Comparison of ENCODE assay signal across 9 mouse cellular contexts in genomic region chr9:109058006-109058765, GRCm38 (mm10). TPM values are rescaled to one million over a fixed set of nuclear protein-coding genes. Genes with fewer than 3 reads are reported as not detected.
DNase-seq lines count a peak whose midpoint lies in the region; ATAC-seq and TF ChIP-seq lines count a peak whose summit lies in the region.
"Had no signal": no experiment of that assay in that cellular context is flagged by ENCODE, and none has a peak within 500 bp of the region (broad histone marks: within the 10 kb centered on the region; RNA-seq: fewer than 3 reads in every experiment).

No protein-coding gene starts in this region.

- H3K27ac ChIP-seq in heart, embryonic 13.5 days (replicated peaks), result peak overlapping the region; percentile 85; the same call in 1 of the 2 replicates
- peak overlapping the region; percentile 73 for H3K27ac ChIP-seq in thymus, adult 2 months (ENCODE audit: control insufficient read depth, insufficient read depth, low read length)
- 0 out of 2 replicates have a peak overlapping the region, but pooled peaks have one; percentile 84 for H3K27ac ChIP-seq in limb, embryonic 10.5 days
- peak overlapping the region; percentile 93 for H3K27ac ChIP-seq in stomach, postnatal 0 days (replicated peaks)

- intact Hi-C loops in heart, postnatal 25 days (cut with DNase I), result loop anchor here (2.0 kb wide), 1 partner anchor 19 kb away; the partner anchor contains the start of gene Shisa5

- H3K9me3 ChIP-seq in heart, embryonic 13.5 days, result no peaks in the 10 kb centered on the region
- no peaks in the 10 kb centered on the region for H3K9me3 ChIP-seq in limb, embryonic 10.5 days (replicated peaks)
- no peaks in the 10 kb centered on the region for H3K9me3 ChIP-seq in stomach, postnatal 0 days (ENCODE audit: control insufficient read depth, low read length)

- peak overlapping the region; percentile 70 for H3K4me2 ChIP-seq in heart, embryonic 13.5 days
- H3K4me2 ChIP-seq in stomach, postnatal 0 days (replicated peaks; ENCODE audit: low read depth), result peak overlapping the region; percentile 50

- no peak for TF ChIP-seq CTCF in thymus, adult 2 months (IDR thresholded peaks at IDR 0.05; ENCODE audit: borderline replicate concordance, control insufficient read depth, extremely low read depth, insufficient read depth, low read length, poor library complexity)
- TF ChIP-seq CTCF in stomach, postnatal 0 days (IDR thresholded peaks at IDR 0.05; ENCODE audit: low read depth), result no peak

- no peaks in the 10 kb centered on the region for H3K27me3 ChIP-seq in heart, embryonic 13.5 days (replicated peaks)
- H3K27me3 ChIP-seq in thymus, adult 2 months (ENCODE audit: control insufficient read depth, insufficient read depth, low read length), result no peaks in the 10 kb centered on the region
- no peaks in the 10 kb centered on the region for H3K27me3 ChIP-seq in limb, embryonic 10.5 days (ENCODE audit: low read depth, poor library complexity, severe bottlenecking)
- no peaks in the 10 kb centered on the region for H3K27me3 ChIP-seq in stomach, postnatal 0 days (ENCODE audit: control insufficient read depth, insufficient read depth, low read length)
- H3K27me3 ChIP-seq: Patski had no signal

- peak overlapping the region; percentile 77 for H3K9ac ChIP-seq in heart, embryonic 13.5 days
- H3K9ac ChIP-seq in stomach, postnatal 0 days (ENCODE audit: low read length), result peak overlapping the region; percentile 65

- peaks cover 34% of the 10 kb centered on the region for H3K4me1 ChIP-seq in heart, embryonic 13.5 days
- H3K4me1 ChIP-seq in thymus, adult 2 months (replicated peaks; ENCODE audit: control insufficient read depth, insufficient read depth, low read length), result peaks cover 52% of the 10 kb centered on the region
- H3K4me1 ChIP-seq in limb, embryonic 10.5 days, result peaks cover 32% of the 10 kb centered on the region
- 0 out of 2 replicates have a peak, but pooled peaks cover 6% of the 10 kb centered on the region for H3K4me1 ChIP-seq in stomach, postnatal 0 days (replicated peaks; ENCODE audit: control insufficient read depth, insufficient read depth)

- ATAC-seq in heart, embryonic 13.5 days (ENCODE audit: extremely low read depth, insufficient number of reproducible peaks, low FRiP score, low TSS enrichment), result no peak
- ATAC-seq in stomach, postnatal 0 days (ENCODE audit: low FRiP score, low TSS enrichment), result no peak

- peaks cover 62% of the 10 kb centered on the region for H3K36me3 ChIP-seq in heart, embryonic 13.5 days
- H3K36me3 ChIP-seq in thymus, adult 2 months (ENCODE audit: control insufficient read depth, insufficient read depth, low read length), result peaks cover 20% of the 10 kb centered on the region; the same call in 1 of the 2 replicates
- H3K36me3 ChIP-seq in limb, embryonic 10.5 days, result peaks cover 75% of the 10 kb centered on the region
- peaks cover 19% of the 10 kb centered on the region for H3K36me3 ChIP-seq in stomach, postnatal 0 days (ENCODE audit: control insufficient read depth, insufficient read depth, low read length)

- no peak for TF ChIP-seq EP300 in stomach, postnatal 0 days (optimal IDR thresholded peaks at IDR 0.05)

- 87% methylated on average over 19 of the region's 19 CpGs for WGBS in heart, embryonic 13.5 days
- 77% methylated on average over 19 of the region's 19 CpGs for WGBS in thymus, adult 2 months
- WGBS in limb, embryonic 10.5 days, result 93% methylated on average over 19 of the region's 19 CpGs
- WGBS in stomach, postnatal 0 days, result 88% methylated on average over 19 of the region's 19 CpGs

- H3K4me3 ChIP-seq in heart, embryonic 13.5 days, result peak overlapping the region; percentile 47
- peak overlapping the region; percentile 53 for H3K4me3 ChIP-seq in thymus, adult 2 months (ENCODE audit: control insufficient read depth, insufficient read depth, low read length)
- H3K4me3 ChIP-seq in limb, embryonic 10.5 days, result 0 out of 2 replicates have a peak overlapping the region, but pooled peaks have one; percentile 39
- peak overlapping the region; percentile 42 for H3K4me3 ChIP-seq in stomach, postnatal 0 days (ENCODE audit: low read depth, low read length)

- no peak for DNase-seq in heart, postnatal 25 days (ENCODE audit: low spot score)
- DNase-seq in thymus, adult 2 months, result no peak
- DNase-seq in thymus, postnatal 0 days (ENCODE audit: low spot score), result no peak
- DNase-seq in limb, embryonic 10.5 days (ENCODE audit: low spot score), result no peak
- no peak for DNase-seq in stomach, postnatal 0 days (ENCODE audit: low spot score)
- no peak for DNase-seq in cerebellum, adult 9-11 months
- DNase-seq in MN1 (ENCODE audit: low spot score), result no peak

- no peak for TF ChIP-seq POLR2A in thymus, adult 2 months (IDR thresholded peaks at IDR 0.05; ENCODE audit: control insufficient read depth, extremely low read depth, insufficient read depth, low read length, poor library complexity)

RNA-seq across cellular contexts. Expression of gene Trex1, which starts 1.3 kb away (rescaled TPM):
- 7.7 and 10.9 TPM in 2 replicates for polyA plus RNA-seq in heart, embryonic 13.5 days (2015; fragmentation: Nextera tagmentation; extraction: Ambion mirVana)
- total RNA-seq in heart, postnatal 25 days (2021), result 10 to 100 TPM; 11.9 to 12.9 TPM
- polyA plus RNA-seq in thymus, adult 2 months (2012; rRNA removed), result 210 and 228 TPM in 2 replicates
- polyA plus RNA-seq in thymus, postnatal 0 days (2015; fragmentation: Nextera tagmentation; extraction: Ambion mirVana), result 42.1 and 42.4 TPM in 2 replicates
- polyA plus RNA-seq in limb, embryonic 10.5 days (2016; fragmentation: Nextera tagmentation; extraction: Ambion mirVana), result 7.5 and 9.4 TPM in 2 replicates
- polyA plus RNA-seq in stomach, postnatal 0 days (2015; fragmentation: Nextera tagmentation; extraction: Ambion mirVana), result 13.3 and 15.8 TPM in 2 replicates

RNA-seq across cellular contexts. Expression of gene Atrip, which starts 15.7 kb away (rescaled TPM):
- polyA plus RNA-seq in heart, embryonic 13.5 days (2015; fragmentation: Nextera tagmentation; extraction: Ambion mirVana), result 16.6 and 18.0 TPM in 2 replicates
- total RNA-seq in heart, postnatal 25 days (2021), result 1 to 10 TPM; 6.7 to 7.1 TPM
- polyA plus RNA-seq in thymus, adult 2 months (2012; rRNA removed), result 37.9 and 39.9 TPM in 2 replicates
- polyA plus RNA-seq in thymus, postnatal 0 days (2015; fragmentation: Nextera tagmentation; extraction: Ambion mirVana), result 23.4 and 28.4 TPM in 2 replicates
- 35.3 and 36.8 TPM in 2 replicates for polyA plus RNA-seq in limb, embryonic 10.5 days (2016; fragmentation: Nextera tagmentation; extraction: Ambion mirVana)
- polyA plus RNA-seq in stomach, postnatal 0 days (2015; fragmentation: Nextera tagmentation; extraction: Ambion mirVana), result 10.8 and 11.3 TPM in 2 replicates

RNA-seq across cellular contexts. Expression of gene Shisa5, which starts 19.8 kb away (rescaled TPM):
- 63.6 and 69.3 TPM in 2 replicates for polyA plus RNA-seq in heart, embryonic 13.5 days (2015; fragmentation: Nextera tagmentation; extraction: Ambion mirVana)
- total RNA-seq in heart, postnatal 25 days (2021), result 10 to 100 TPM; 43.0 to 43.2 TPM
- polyA plus RNA-seq in thymus, adult 2 months (2012; rRNA removed), result 2,502 and 2,648 TPM in 2 replicates
- 210 and 212 TPM in 2 replicates for polyA plus RNA-seq in thymus, postnatal 0 days (2015; fragmentation: Nextera tagmentation; extraction: Ambion mirVana)
- polyA plus RNA-seq in limb, embryonic 10.5 days (2016; fragmentation: Nextera tagmentation; extraction: Ambion mirVana), result 36.1 and 44.4 TPM in 2 replicates
- 168 and 181 TPM in 2 replicates for polyA plus RNA-seq in stomach, postnatal 0 days (2015; fragmentation: Nextera tagmentation; extraction: Ambion mirVana)

RNA-seq across cellular contexts. Expression of gene Ccdc51, which starts 24.1 kb away (rescaled TPM):
- polyA plus RNA-seq in heart, embryonic 13.5 days (2015; fragmentation: Nextera tagmentation; extraction: Ambion mirVana), result 12.4 and 16.7 TPM in 2 replicates
- 10 to 100 TPM; 11.5 to 12.2 TPM for total RNA-seq in heart, postnatal 25 days (2021)
- 11.7 and 11.9 TPM in 2 replicates for polyA plus RNA-seq in thymus, adult 2 months (2012; rRNA removed)
- 18.6 and 19.0 TPM in 2 replicates for polyA plus RNA-seq in thymus, postnatal 0 days (2015; fragmentation: Nextera tagmentation; extraction: Ambion mirVana)
- polyA plus RNA-seq in limb, embryonic 10.5 days (2016; fragmentation: Nextera tagmentation; extraction: Ambion mirVana), result 13.6 and 14.1 TPM in 2 replicates
- polyA plus RNA-seq in stomach, postnatal 0 days (2015; fragmentation: Nextera tagmentation; extraction: Ambion mirVana), result 8.9 and 9.9 TPM in 2 replicates

RNA-seq across cellular contexts. Expression of gene Tma7, which starts 24.2 kb away (rescaled TPM):
- 568 and 620 TPM in 2 replicates for polyA plus RNA-seq in heart, embryonic 13.5 days (2015; fragmentation: Nextera tagmentation; extraction: Ambion mirVana)
- total RNA-seq in heart, postnatal 25 days (2021), result 100 to 1,000 TPM; 243 to 255 TPM
- 31.4 and 52.2 TPM in 2 replicates for polyA plus RNA-seq in thymus, adult 2 months (2012; rRNA removed)
- polyA plus RNA-seq in thymus, postnatal 0 days (2015; fragmentation: Nextera tagmentation; extraction: Ambion mirVana), result 808 and 867 TPM in 2 replicates
- 805 and 864 TPM in 2 replicates for polyA plus RNA-seq in limb, embryonic 10.5 days (2016; fragmentation: Nextera tagmentation; extraction: Ambion mirVana)
- 416 and 424 TPM in 2 replicates for polyA plus RNA-seq in stomach, postnatal 0 days (2015; fragmentation: Nextera tagmentation; extraction: Ambion mirVana)

Comparison
In these comparisons a context has a peak if more than half of its experiments do, and no peak if none do; other contexts are left out.
1. RNA of gene Shisa5, which starts 19.8 kb away (polyA plus RNA-seq): 2,502 to 2,648 TPM in thymus, adult 2 months; 210 to 212 TPM in thymus, postnatal 0 days, 168 to 181 TPM in stomach, postnatal 0 days, 63.6 to 69.3 TPM in heart, embryonic 13.5 days and 36.1 to 44.4 TPM in limb, embryonic 10.5 days; every median in the first group is over 10 times any median in the second.
2. Peak in every context shown above with its lines, with median percentiles within 50 percentile points of each other: H3K27ac ChIP-seq and H3K4me3 ChIP-seq.